Mouse (Mus musculus): ENCODE results near the gene 2310034G01Rik. TPM values are rescaled to one million over a fixed set of nuclear protein-coding genes. Genes with fewer than 3 reads are reported as not detected.

The 2310034G01Rik gene
- total RNA-seq, 1 experiment from 2014 or later: not detected

DNA sequence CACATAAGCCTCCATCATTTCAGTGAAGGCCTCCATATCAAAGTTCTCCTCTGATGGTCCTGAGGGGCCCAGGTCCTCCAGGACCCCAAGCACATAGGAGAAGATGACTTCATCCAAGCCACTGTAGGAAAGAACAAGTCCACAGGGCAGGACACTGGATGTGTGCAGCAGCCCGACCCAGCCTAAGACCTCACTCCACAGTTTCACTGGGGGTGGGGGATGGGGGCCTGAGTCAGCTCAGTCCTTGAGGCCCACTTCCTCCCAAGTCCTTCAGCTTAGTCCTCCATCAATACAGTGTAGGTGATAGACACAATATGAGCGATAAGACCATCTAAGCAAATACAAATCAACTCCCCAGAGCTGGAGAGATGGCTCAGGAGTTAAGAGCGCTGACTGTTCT, 18.2 kb downstream of the 2310034G01Rik start:
- ATAC-seq (ENCODE audit: extremely low read depth, insufficient number of reproducible peaks, low FRiP score, poor library complexity, severe bottlenecking): no peak

GRCm38 (mm10) chr19:46331326-46331725, 18.8 kb downstream of the 2310034G01Rik start:
- ATAC-seq (ENCODE audit: extremely low read depth, insufficient number of reproducible peaks, low FRiP score, poor library complexity, severe bottlenecking): no peak

DNA sequence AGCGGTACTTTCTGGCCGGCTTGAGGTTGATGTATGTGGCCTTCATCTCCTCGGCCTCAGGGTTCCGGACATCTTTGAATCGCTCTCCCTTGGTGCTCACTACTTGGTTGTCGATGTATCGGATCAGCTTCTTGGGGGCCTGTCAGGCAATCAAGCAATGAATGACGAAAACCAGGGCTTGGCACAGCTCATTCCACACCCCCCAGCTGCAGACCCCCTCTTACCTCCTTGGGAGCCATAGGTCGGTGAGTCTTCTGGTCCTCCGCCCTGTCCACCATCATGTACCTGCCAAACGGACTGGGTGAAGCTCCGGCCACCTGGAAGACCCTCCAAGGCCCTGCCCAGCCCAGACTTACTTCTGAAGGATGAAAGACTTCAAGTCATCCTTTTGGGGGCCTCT, 19.4 kb downstream of the 2310034G01Rik start:
- ATAC-seq (ENCODE audit: extremely low read depth, insufficient number of reproducible peaks, low FRiP score, poor library complexity, severe bottlenecking): no peak

- ATAC-seq (ENCODE audit: extremely low read depth, insufficient number of reproducible peaks, low FRiP score, poor library complexity, severe bottlenecking): peak; percentile 75
These were observed 20.2 kb downstream of the 2310034G01Rik start for GRCm38 (mm10) chr19:46329951-46330350.

DNA sequence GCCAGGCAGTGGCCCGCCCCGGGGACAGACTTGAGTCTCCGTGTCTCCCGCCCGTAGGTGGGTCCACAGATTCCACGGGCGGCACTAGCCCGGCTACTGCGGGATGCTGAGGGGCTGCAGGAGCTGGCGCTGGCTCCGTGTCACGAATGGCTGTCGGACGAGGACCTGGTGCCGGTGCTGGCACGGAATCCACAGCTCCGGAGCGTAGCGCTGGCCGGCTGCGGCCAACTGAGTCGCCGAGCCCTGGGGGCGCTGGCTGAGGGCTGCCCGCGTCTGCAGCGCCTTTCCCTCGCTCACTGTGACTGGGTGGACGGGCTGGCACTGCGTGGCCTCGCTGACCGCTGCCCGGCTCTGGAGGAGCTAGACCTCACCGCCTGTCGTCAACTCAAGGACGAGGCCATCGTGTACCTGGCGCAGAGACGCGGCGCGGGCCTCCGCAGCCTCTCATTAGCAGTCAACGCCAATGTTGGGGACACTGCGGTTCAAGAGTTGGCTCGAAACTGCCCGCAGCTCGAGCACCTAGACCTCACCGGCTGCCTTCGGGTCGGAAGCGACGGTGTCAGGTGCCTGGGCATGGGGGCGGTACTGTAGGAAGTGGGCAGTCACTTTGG, 21.0 kb downstream of the 2310034G01Rik start:
- no peak for ATAC-seq (ENCODE audit: extremely low read depth, insufficient number of reproducible peaks, low FRiP score, poor library complexity, severe bottlenecking)

- peak; percentile 58 for ATAC-seq (ENCODE audit: extremely low read depth, insufficient number of reproducible peaks, low FRiP score, poor library complexity, severe bottlenecking)
These were observed 21.7 kb downstream of the 2310034G01Rik start, which contains the start of gene Fbxl15 for GRCm38 (mm10) chr19:46328081-46329030. Gene Fbxl15, plus strand, starts transcription at chr19:46328184.

DNA sequence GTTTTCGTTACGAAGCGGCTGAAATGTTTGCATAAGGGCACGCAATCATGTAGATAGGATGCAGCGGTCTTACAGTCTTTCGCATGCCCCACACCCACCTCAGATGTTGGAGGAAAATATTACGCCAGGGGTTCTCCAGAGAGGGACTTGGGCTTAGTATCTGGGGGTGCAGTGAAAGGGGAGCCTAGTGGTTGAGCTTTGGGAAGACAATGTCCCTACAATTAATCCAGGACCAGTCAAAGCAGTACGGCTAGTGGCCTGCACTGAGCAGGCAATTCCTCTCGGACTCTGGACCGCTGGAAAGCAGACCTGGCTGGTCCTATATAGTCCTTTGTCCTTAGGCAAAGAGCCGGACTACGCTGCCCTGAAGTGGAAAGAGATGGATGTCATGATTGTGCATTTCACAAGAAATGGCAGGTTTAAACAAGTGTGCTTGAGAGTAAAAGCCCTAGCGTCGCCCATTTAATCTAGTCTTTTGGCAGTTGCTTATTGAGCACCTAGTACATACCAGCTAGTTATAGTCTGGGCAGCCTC, 22.5 kb downstream of the 2310034G01Rik start:
- ATAC-seq (ENCODE audit: extremely low read depth, insufficient number of reproducible peaks, low FRiP score, poor library complexity, severe bottlenecking): no peak

- ATAC-seq (ENCODE audit: extremely low read depth, insufficient number of reproducible peaks, low FRiP score, poor library complexity, severe bottlenecking): no peak
These were observed 23.3 kb downstream of the 2310034G01Rik start, which contains the start of gene Psd for GRCm38 (mm10) chr19:46326756-46327305. Gene Psd, minus strand, starts transcription at chr19:46327156.

DNA sequence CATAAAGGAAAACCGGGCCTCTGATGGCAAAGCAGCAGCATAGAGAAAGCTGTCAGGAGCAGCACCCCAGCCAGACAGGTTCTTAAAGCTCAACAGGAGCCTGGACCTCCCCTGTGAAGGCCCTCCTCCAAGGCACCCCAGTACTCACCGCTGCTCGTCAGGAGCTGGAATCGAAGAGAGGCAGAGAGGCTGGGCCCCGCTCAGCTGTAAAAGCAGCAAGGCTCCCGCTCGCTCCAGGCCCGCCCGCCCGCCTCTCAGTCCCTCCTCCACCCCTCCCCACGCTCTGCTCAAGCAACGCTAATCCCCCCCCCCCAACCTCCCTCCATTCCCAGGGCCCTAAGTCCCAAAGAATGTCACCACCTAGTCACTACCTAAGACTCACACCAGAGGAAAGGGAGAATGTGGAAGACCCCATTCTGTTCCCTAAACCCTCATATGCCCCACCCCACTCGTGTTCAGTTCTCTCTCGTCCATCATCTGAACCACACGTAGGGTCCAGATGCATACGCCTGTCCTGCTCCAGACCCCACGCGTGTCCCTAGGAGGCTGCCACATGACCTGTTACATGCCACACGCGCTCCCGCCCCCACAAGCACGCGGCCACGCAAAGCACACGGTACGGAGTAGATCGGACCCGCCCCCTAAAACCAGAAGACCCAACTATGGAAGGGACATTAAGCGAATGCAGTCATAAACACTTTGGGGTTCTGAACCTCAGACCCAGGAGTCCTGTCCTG, 23.9 kb downstream of the 2310034G01Rik start:
- no peak for ATAC-seq (ENCODE audit: extremely low read depth, insufficient number of reproducible peaks, low FRiP score, poor library complexity, severe bottlenecking)

GRCm38 (mm10) chr19:46324918-46325317, 25.2 kb downstream of the 2310034G01Rik start:
- ATAC-seq (ENCODE audit: extremely low read depth, insufficient number of reproducible peaks, low FRiP score, poor library complexity, severe bottlenecking): no peak

DNA sequence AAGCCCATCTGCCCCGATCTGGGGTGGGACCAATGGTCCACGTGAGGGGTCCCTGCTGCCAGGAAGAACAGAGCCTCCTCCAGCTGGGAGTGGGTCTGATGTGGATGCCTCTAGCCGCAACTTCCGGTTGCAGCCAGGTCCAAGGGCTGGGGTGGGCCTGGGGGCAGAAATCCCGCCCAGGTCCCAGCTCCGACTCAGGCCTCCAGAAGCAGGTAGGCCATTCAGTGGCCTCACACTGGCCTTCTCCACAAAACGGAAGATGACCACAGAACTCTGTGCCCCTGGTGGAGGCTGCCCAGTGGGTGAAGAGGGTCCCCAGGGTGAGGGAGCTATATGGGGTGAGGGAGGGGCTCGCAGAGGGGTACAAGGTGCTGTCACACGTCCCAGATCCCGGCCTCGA, 25.7 kb downstream of the 2310034G01Rik start:
- no peak for ATAC-seq (ENCODE audit: extremely low read depth, insufficient number of reproducible peaks, low FRiP score, poor library complexity, severe bottlenecking)

DNA sequence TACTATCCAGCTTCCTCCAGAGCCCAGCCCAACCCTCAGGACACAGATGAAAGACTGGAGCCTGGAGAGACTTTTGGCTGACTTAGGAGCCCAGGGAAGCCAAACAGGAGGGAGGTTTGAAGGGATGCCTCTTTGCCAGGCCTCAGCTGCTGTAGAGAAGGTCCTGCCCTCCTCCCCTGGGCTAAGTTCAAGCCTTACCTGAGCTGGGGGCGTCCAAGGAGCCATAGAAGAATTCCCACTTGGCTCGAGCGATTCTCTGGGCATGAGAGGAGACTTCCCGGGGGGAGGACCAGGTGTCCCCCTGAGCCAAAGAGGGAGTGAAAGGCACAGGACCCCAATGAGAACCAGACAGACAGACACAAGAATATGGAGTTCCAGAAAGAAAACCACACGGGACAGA, 26.4 kb downstream of the 2310034G01Rik start:
- no peak for ATAC-seq (ENCODE audit: extremely low read depth, insufficient number of reproducible peaks, low FRiP score, poor library complexity, severe bottlenecking)

- ATAC-seq (ENCODE audit: extremely low read depth, insufficient number of reproducible peaks, low FRiP score, poor library complexity, severe bottlenecking): no peak
These were observed 27.0 kb downstream of the 2310034G01Rik start for GRCm38 (mm10) chr19:46322996-46323572.

DNA sequence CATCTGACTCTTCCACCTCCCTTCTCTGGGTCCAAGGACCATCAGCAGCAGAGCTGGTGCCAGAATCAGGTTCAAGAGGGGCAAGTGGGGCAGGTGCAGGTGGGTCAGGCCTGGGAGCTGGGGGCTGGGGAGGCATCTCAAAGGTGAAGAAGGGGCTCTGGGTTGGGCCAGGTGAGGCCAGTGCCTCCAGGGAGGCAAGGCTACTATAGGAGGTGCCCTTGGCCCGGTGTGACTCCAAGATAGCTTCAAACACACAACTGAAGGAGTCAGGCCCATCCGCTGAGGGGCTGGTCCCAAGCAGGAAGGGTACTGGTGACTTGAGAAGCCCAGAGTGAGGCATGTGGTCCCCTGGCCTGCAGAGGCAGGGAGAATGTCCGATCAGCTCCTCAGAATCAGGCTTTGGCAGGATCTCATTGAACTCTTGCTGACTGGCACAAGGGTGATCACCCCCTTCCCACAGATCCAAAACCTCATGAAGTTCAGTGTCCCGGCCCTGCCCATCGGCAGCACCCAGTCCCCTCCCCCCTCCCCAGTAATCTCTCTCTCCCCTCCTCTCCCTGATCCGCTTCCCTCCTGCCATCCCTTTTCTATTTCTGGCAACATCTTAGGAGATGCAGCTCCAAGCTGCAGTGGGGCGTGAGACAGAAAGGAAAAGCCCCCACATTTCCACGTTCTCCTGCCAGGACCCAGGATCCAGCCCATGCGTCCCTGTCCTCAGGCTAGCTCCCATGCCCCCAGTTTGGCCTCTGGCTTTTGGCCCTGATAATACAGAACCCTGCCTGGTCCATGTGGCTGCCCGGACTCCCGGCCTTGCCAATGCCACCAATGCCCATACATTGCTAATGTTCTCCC, 27.7 kb downstream of the 2310034G01Rik start:
- ATAC-seq (ENCODE audit: extremely low read depth, insufficient number of reproducible peaks, low FRiP score, poor library complexity, severe bottlenecking): no peak

DNA sequence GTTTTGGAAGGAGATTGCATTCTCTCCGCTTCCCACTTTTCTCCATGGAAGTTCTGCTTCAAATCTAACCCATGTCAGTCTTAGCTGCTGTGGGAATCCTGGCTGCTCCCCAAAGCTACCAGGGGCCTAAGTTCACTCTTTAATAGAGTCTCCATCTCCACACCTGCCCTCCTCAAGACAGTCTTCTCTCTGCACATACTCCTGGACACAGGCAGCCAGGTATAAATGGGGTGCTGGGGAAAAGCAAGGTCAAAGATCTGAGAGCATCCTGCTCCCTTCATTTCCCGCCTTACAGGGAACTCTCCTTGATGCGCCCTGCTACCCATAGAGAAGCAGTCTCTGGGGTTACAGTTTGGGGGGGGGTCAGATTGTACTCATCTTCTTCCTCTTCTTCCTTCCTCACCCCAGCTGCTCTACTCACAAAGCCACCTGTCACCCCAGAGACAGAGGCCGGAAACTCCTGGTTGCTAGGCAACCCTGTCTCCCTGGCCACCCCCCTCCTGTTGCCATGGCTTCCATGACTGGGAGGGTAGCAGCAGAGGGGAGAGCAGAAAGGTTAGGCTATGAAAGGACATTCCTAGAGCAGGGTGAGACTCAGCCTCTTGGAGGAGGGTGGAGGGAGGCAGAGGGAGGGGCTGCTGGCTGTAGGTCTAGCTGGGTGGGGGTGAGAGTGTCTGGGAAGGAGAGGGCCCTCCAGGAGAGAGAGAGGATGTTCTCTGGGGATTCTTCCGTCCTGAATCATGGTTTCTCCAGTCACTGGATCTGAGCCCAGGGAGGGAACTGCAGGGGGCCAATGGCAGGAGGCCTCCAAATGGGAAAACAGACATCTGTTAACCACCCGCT, 28.8 kb downstream of the 2310034G01Rik start:
- ATAC-seq (ENCODE audit: extremely low read depth, insufficient number of reproducible peaks, low FRiP score, poor library complexity, severe bottlenecking): peak; percentile 17; the same call in 1 of the 2 replicates

DNA sequence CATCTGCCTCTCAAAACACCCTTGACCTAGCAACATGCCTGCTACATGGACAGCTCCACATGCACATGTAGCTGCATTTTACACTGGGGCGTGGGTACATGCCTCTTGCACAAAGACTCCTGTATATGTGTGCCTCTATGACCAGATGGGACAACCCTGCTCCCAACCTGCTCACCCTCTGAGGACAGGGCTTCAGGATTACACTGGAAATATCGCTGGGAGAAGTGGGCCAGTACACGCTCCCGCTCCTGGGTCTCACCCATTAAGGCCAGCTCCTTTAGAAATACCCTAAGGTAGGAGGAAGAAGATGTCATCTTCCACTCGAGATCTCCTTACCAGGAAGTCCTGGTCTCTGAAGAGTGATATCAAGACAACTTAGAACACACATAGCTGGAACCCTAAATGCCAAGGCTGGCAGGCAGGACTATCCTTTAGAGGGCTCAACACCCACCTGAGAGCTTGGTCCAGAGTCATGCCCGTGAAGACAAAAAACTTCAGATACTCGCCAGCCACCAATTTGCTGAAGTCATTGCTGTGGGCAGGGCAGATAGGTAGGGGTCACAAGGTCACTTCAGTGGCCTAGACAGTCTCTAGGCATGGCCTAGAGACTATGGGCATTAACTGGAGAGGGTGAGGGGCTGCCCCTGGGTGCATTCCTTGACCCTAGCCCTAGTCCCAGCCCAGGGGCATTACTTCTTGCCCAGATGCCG, 29.9 kb downstream of the 2310034G01Rik start:
- no peak for ATAC-seq (ENCODE audit: extremely low read depth, insufficient number of reproducible peaks, low FRiP score, poor library complexity, severe bottlenecking)

All from neutrophil, adult 5-6 weeks (primary cell).